Mouse (Mus musculus): Measurements from ENCODE around the gene Ddit4l. TPM values are rescaled to one million over a fixed set of nuclear protein-coding genes. Genes with fewer than 3 reads are reported as not detected.

Gene Ddit4l
- total and polyA plus RNA-seq, 2 experiments from 2014 or later = 2.4 to 6.4 TPM

- TF ChIP-seq CTCF (IDR thresholded peaks at IDR 0.05; ENCODE audit: low read depth) = no peak
- H3K9ac ChIP-seq (replicated peaks; ENCODE audit: low read length) = peak overlapping the region; percentile 39; the same call in 1 of the 2 replicates
- H3K4me1 ChIP-seq (ENCODE audit: insufficient read depth, low read length) = peaks cover 7% of the 10 kb centered on the region
- peak overlapping the region; percentile 2; the same call in 1 of the 2 replicates for H3K27ac ChIP-seq
- peak overlapping the region; percentile 80 for H3K4me2 ChIP-seq (ENCODE audit: low read depth, low read length)
- no peaks in the 10 kb centered on the region for H3K9me3 ChIP-seq (ENCODE audit: low read length)
- no peaks in the 10 kb centered on the region for H3K27me3 ChIP-seq (ENCODE audit: insufficient read depth, low read length)
- DNase-seq (ENCODE audit: low spot score) (peak; percentile 53), ATAC-seq (peak; percentile 92)
- no peaks in the 10 kb centered on the region for H3K36me3 ChIP-seq (ENCODE audit: insufficient read depth, low read length)
- under 1% methylated on average over 47 of the region's 47 CpGs for WGBS
- peak overlapping the region; percentile 45 for H3K4me3 ChIP-seq (ENCODE audit: low read length)
These were observed 2.4 kb downstream of the Ddit4l start for GRCm38 (mm10) chr3:137623581-137624362.

DNA sequence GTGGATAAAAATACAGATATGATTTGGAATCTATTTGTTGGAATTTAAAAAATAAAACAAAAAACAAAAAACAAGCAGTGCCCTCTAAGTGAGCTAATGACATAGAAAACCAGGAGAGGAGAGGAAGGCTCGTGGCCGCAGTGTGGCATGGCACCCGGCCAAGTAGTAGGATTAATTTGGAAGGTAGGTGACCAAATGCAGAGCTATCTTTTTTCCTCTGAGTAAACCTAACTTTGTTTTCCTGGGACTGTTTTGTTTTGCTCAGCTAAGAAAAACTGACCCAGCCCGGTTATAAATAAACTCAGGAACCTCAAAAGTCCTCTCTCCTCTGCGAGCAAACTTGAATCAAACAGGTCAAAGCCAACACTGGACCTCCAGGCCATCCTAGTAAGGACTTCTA, 3.6 kb downstream of the Ddit4l start:
- 69% methylated on average over 5 of the region's 5 CpGs for WGBS

GRCm38 (mm10) chr3:137633726-137634125, 12.3 kb downstream of the Ddit4l start:
- 89% methylated on average over 10 of the region's 10 CpGs for WGBS
- DNase-seq (ENCODE audit: low spot score) (no peak), ATAC-seq (no peak)
- Histone ChIP-seq H3K27ac (no peak overlapping the region), H3K4me3 (ENCODE audit: low read length) (no peak overlapping the region), H3K9ac (replicated peaks; ENCODE audit: low read length) (no peak overlapping the region), H3K4me1 (ENCODE audit: insufficient read depth, low read length) (no peaks in the 10 kb centered on the region), H3K9me3 (ENCODE audit: low read length) (no peaks in the 10 kb centered on the region), H3K27me3 (ENCODE audit: insufficient read depth, low read length) (no peaks in the 10 kb centered on the region), H3K4me2 (ENCODE audit: low read depth, low read length) (no peak overlapping the region), H3K36me3 (ENCODE audit: insufficient read depth, low read length) (no peaks in the 10 kb centered on the region)
- no peak for TF ChIP-seq CTCF (IDR thresholded peaks at IDR 0.05; ENCODE audit: low read depth)

More for the DNA sequence above, 3.6 kb downstream of the Ddit4l start:
- ATAC-seq (no peak), DNase-seq (ENCODE audit: low spot score) (no peak)
- H3K4me3 ChIP-seq (ENCODE audit: low read length) = no peak overlapping the region
- H3K4me1 ChIP-seq (ENCODE audit: insufficient read depth, low read length) = peaks cover 7% of the 10 kb centered on the region
- H3K36me3 ChIP-seq (ENCODE audit: insufficient read depth, low read length) = no peaks in the 10 kb centered on the region
- TF ChIP-seq CTCF (IDR thresholded peaks at IDR 0.05; ENCODE audit: low read depth) = no peak
- no peaks in the 10 kb centered on the region for H3K9me3 ChIP-seq (ENCODE audit: low read length)
- no peaks in the 10 kb centered on the region for H3K27me3 ChIP-seq (ENCODE audit: insufficient read depth, low read length)
- no peak overlapping the region for H3K27ac ChIP-seq
- H3K4me2 ChIP-seq (ENCODE audit: low read depth, low read length) = no peak overlapping the region
- H3K9ac ChIP-seq (replicated peaks; ENCODE audit: low read length) = no peak overlapping the region

- Histone ChIP-seq H3K27ac (no peak overlapping the region), H3K9ac (replicated peaks; ENCODE audit: low read length) (no peak overlapping the region), H3K4me2 (ENCODE audit: low read depth, low read length) (no peak overlapping the region), H3K36me3 (ENCODE audit: insufficient read depth, low read length) (no peaks in the 10 kb centered on the region), H3K27me3 (ENCODE audit: insufficient read depth, low read length) (no peaks in the 10 kb centered on the region), H3K4me1 (ENCODE audit: insufficient read depth, low read length) (no peaks in the 10 kb centered on the region), H3K4me3 (ENCODE audit: low read length) (no peak overlapping the region), H3K9me3 (ENCODE audit: low read length) (no peaks in the 10 kb centered on the region)
- DNase-seq (ENCODE audit: low spot score) (no peak), ATAC-seq (no peak)
- TF ChIP-seq CTCF (IDR thresholded peaks at IDR 0.05; ENCODE audit: low read depth) = no peak
- whole genome bisulfite sequencing = 86% methylated on average over 4 of the region's 4 CpGs
These were observed 15.2 kb downstream of the Ddit4l start for GRCm38 (mm10) chr3:137636571-137636970.

- WGBS = 93% methylated on average over 5 of the region's 5 CpGs
- no peak for TF ChIP-seq CTCF (IDR thresholded peaks at IDR 0.05; ENCODE audit: low read depth)
- no peak for ATAC-seq
- no peaks in the 10 kb centered on the region for H3K27me3 ChIP-seq (ENCODE audit: insufficient read depth, low read length)
- no peak overlapping the region for H3K9ac ChIP-seq (replicated peaks; ENCODE audit: low read length)
- no peak for DNase-seq (ENCODE audit: low spot score)
- no peaks in the 10 kb centered on the region for H3K36me3 ChIP-seq (ENCODE audit: insufficient read depth, low read length)
- H3K27ac ChIP-seq = no peak overlapping the region
- no peak overlapping the region for H3K4me2 ChIP-seq (ENCODE audit: low read depth, low read length)
- no peaks in the 10 kb centered on the region for H3K9me3 ChIP-seq (ENCODE audit: low read length)
- no peak overlapping the region for H3K4me3 ChIP-seq (ENCODE audit: low read length)
- H3K4me1 ChIP-seq (ENCODE audit: insufficient read depth, low read length) = no peaks in the 10 kb centered on the region; the same call in 1 of the 2 replicates
These were observed 19.8 kb downstream of the Ddit4l start for GRCm38 (mm10) chr3:137641238-137641637.

DNA sequence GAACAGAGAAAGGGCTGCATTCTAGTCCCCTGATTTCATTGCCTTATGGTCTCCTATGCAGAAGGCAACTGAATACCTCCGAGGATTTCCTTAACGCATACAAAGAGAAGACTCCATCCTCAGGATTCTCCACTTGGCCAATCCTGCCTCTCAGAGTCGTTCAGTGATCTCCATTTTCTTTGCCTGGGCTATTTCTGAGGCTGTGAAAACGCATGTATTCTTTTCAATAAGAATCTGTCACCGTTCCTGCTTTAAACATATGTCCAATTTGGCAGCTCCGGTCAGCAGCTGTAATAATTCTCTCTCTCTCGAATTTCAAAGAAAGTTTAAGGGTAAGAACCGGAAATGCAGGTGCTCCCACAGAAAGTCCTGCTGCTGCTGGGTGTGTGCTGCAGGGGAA, 20.7 kb downstream of the Ddit4l start:
- DNase-seq (ENCODE audit: low spot score) (no peak), ATAC-seq (no peak)
- Histone ChIP-seq H3K36me3 (ENCODE audit: insufficient read depth, low read length) (no peaks in the 10 kb centered on the region), H3K27me3 (ENCODE audit: insufficient read depth, low read length) (no peaks in the 10 kb centered on the region), H3K4me3 (ENCODE audit: low read length) (no peak overlapping the region), H3K27ac (no peak overlapping the region), H3K4me1 (ENCODE audit: insufficient read depth, low read length) (no peaks in the 10 kb centered on the region; the same call in 1 of the 2 replicates), H3K9me3 (ENCODE audit: low read length) (no peaks in the 10 kb centered on the region), H3K9ac (replicated peaks; ENCODE audit: low read length) (no peak overlapping the region), H3K4me2 (ENCODE audit: low read depth, low read length) (no peak overlapping the region)
- no peak for TF ChIP-seq CTCF (IDR thresholded peaks at IDR 0.05; ENCODE audit: low read depth)
- WGBS = 38% methylated on average over 8 of the region's 8 CpGs

DNA sequence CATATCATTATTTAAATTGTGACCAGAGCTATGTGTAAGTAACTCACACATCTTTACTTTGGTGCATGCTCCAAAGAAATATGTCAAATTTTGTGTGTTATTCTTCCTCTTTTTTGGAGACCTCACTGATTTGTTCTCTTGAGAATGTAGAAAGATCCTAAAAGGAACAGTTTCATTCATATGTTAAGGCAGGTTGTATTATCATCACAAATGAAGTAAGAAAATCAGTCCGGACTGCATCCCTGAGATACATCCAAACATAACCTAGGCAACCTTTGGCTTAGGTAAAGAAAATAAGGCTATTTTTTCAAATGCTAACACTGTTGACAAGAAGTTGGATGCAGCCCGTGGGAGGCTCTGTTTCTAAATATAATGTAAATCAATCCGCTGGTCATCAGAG, 21.2 kb downstream of the Ddit4l start:
- H3K4me3 ChIP-seq (ENCODE audit: low read length) = no peak overlapping the region
- H3K4me1 ChIP-seq (ENCODE audit: insufficient read depth, low read length) = no peaks in the 10 kb centered on the region; the same call in 1 of the 2 replicates
- H3K27ac ChIP-seq = no peak overlapping the region
- ATAC-seq = no peak
- 61% methylated on average over 3 of the region's 3 CpGs for WGBS
- no peaks in the 10 kb centered on the region for H3K36me3 ChIP-seq (ENCODE audit: insufficient read depth, low read length)
- no peak overlapping the region for H3K4me2 ChIP-seq (ENCODE audit: low read depth, low read length)
- DNase-seq (ENCODE audit: low spot score) = no peak
- H3K9me3 ChIP-seq (ENCODE audit: low read length) = no peaks in the 10 kb centered on the region
- H3K9ac ChIP-seq (replicated peaks; ENCODE audit: low read length) = no peak overlapping the region
- no peaks in the 10 kb centered on the region for H3K27me3 ChIP-seq (ENCODE audit: insufficient read depth, low read length)
- no peak for TF ChIP-seq CTCF (IDR thresholded peaks at IDR 0.05; ENCODE audit: low read depth)
